Mouse (Mus musculus) thymus, adult 2 months (tissue): ENCODE results near the gene Zcchc24. TPM values are rescaled to one million over a fixed set of nuclear protein-coding genes. Genes with fewer than 3 reads are reported as not detected.

ENCODE experiments used
- DNase-seq: peaks from one replicate; pipeline ENCODE4 v3.0.0; 2021
- H3K27ac ChIP-seq: fragments of 200-500 bp; 2 replicates; pipeline ENCODE4 v1.5.1; 2012; ENCODE audit warnings: low read length, control low read depth; ENCODE audit not compliant: control insufficient read depth, insufficient read depth
- H3K27me3 ChIP-seq: fragments of 200-500 bp; 2 replicates; pipeline ENCODE4 v1.6.1; 2012; ENCODE audit warnings: mild to moderate bottlenecking, low read length, moderate library complexity, mixed read lengths; ENCODE audit not compliant: control insufficient read depth, insufficient read depth
- H3K36me3 ChIP-seq: fragments of 200-500 bp; 2 replicates; pipeline ENCODE4 v1.6.1; 2012; ENCODE audit warnings: mild to moderate bottlenecking, low read length, moderate library complexity; ENCODE audit not compliant: control insufficient read depth, insufficient read depth
- H3K4me1 ChIP-seq: fragments of 200-500 bp; replicated peaks from 2 replicates; pipeline ENCODE4 v1.6.1; 2012; ENCODE audit warnings: low read length; ENCODE audit not compliant: control insufficient read depth, insufficient read depth
- H3K4me3 ChIP-seq: fragments of 200-500 bp; 2 replicates; pipeline ENCODE4 v1.5.1; 2012; ENCODE audit warnings: mild to moderate bottlenecking, low read length, control low read depth, moderate library complexity; ENCODE audit not compliant: control insufficient read depth, insufficient read depth
- CTCF ChIP-seq: fragments of 200-500 bp; IDR thresholded peaks from 2 replicates; pipeline ENCODE4 v1.5.1; 2012; ENCODE audit warnings: mild to moderate bottlenecking, control low read depth, low read length, moderate library complexity, borderline replicate concordance; ENCODE audit not compliant: control insufficient read depth, poor library complexity, insufficient read depth; ENCODE audit errors: extremely low read depth
- POLR2A ChIP-seq: fragments of 200-500 bp; IDR thresholded peaks from 2 replicates; pipeline ENCODE4 v1.6.1; 2012; ENCODE audit warnings: mild to moderate bottlenecking, low read length, control low read depth, moderate library complexity; ENCODE audit not compliant: control insufficient read depth, poor library complexity, insufficient read depth; ENCODE audit errors: extremely low read depth
- WGBS: fragments of 180-500 bp; shearing (Covaris S2); methylation state at CpG from one replicate; pipeline ENCODE4 v1.1.7; 2018; 5-methylcytosine and 5-hydroxymethylcytosine counted together
- polyA plus RNA-seq: library from polyadenylated mRNA; depleted of rRNA; stranded (reverse); fragments of >200 nt; gene quantifications from 2 replicates; pipeline ENCODE4 v1.2.3, GENCODE M21; 2012

Zcchc24 gene
- polyA plus RNA-seq, 1 experiment: 26.2 TPM

DNA sequence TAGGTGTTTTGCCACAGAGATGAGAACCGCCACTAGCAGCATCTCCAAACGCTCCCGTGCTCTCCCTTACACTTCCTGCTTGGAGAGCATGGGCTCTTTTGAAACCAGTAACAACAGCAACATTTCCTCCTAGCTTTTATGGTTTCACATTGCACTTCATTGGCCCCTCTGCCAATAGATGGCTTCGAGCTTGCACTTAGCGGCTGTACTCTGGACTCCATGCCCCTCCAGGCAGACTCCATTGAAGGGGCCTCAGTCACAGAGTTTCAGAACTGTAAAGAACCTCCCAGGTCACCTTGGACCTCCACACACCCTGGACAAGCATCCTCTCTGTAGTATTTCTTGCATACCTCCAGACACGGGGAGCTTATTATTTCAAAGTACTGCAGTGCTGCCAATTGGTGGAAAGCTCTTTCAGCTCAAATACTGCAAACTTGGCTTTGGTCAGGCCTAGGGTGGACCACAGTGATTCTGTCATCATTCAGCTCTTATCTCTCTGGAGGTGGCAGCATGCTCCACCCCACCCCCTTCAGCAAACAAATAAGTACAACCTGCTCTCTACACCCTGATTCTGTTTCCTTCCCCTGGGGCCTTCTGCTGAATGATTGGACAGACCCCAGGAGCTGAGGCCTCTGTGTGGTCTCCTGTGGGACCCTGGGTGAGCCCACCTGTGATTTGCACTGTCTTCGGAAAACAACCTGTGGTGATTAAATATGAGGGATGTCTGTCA is 82.5 kb downstream of the Zcchc24 start:
- H3K4me1 ChIP-seq: no peaks in the 10 kb centered on the region
- H3K36me3 ChIP-seq: no peaks in the 10 kb centered on the region
- H3K27ac ChIP-seq: no peak overlapping the region
- TF ChIP-seq POLR2A: no peak
- TF ChIP-seq CTCF: no peak
- H3K4me3 ChIP-seq: no peak overlapping the region
- no peak for DNase-seq
- 74% methylated on average over 7 of the region's 7 CpGs for WGBS
- H3K27me3 ChIP-seq: no peaks in the 10 kb centered on the region

DNA sequence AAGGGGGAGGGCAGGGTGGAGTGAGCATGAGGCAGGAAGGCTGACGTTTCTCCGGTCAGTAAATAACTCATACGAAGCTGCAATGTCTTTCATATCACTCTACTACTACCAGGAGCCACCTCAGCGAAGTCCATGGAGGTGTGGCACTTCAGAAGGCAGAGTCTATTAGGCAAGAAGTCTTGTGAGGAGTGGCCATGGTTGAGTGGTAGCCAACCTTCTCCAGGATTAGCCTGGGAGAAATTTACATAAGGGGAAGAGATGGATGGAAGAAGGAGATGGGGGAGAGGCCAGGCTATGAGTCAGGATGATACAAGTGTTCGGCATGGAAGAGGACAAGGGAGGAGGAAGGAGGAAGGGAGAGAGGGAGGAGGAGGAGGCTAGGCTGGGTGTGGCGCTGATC is 86.8 kb downstream of the Zcchc24 start:
- DNase-seq: no peak
- Histone ChIP-seq H3K36me3 (no peaks in the 10 kb centered on the region), H3K4me1 (no peaks in the 10 kb centered on the region), H3K27ac (no peak overlapping the region), H3K27me3 (no peaks in the 10 kb centered on the region), H3K4me3 (no peak overlapping the region)
- TF ChIP-seq POLR2A (no peak), CTCF (no peak)
- WGBS: 86% methylated on average over 6 of the region's 6 CpGs

- H3K36me3 ChIP-seq: no peaks in the 10 kb centered on the region
- no peak overlapping the region for H3K27ac ChIP-seq
- WGBS: 96% methylated on average over 7 of the region's 7 CpGs
- DNase-seq: no peak
- TF ChIP-seq POLR2A (no peak), CTCF (no peak)
- H3K27me3 ChIP-seq: no peaks in the 10 kb centered on the region
- no peak overlapping the region for H3K4me3 ChIP-seq
- no peaks in the 10 kb centered on the region for H3K4me1 ChIP-seq
Measured at GRCm38 (mm10) chr14:25679625-25680024, 89.2 kb downstream of the Zcchc24 start.

DNA sequence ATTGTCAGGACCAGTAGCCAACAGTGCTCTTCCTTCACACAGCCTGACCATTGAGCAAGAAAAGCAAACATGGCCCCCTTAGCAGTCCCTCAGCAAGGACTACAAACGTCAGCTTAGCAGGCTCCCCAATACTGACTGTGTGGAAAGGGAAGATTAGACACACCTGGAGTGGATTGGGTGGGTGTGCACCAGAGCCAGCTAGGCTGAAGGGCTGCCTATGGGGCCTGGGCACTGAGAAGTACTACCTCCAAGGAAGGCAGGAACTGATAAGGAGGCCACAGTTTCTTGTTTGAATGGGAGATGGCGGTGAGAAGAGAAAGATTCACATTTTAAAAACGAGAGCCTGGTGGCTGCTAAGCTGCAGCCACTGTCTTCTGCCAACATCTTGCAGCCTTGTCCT is 101.3 kb downstream of the Zcchc24 start:
- DNase-seq: no peak
- Histone ChIP-seq H3K27me3 (no peaks in the 10 kb centered on the region), H3K4me3 (no peak overlapping the region), H3K36me3 (peaks cover 10% of the 10 kb centered on the region; the same call in 1 of the 2 replicates), H3K27ac (no peak overlapping the region), H3K4me1 (0 out of 2 replicates have a peak, but pooled peaks cover 2% of the 10 kb centered on the region)
- 80% methylated on average over 3 of the region's 3 CpGs for WGBS
- no peak for TF ChIP-seq CTCF

DNA sequence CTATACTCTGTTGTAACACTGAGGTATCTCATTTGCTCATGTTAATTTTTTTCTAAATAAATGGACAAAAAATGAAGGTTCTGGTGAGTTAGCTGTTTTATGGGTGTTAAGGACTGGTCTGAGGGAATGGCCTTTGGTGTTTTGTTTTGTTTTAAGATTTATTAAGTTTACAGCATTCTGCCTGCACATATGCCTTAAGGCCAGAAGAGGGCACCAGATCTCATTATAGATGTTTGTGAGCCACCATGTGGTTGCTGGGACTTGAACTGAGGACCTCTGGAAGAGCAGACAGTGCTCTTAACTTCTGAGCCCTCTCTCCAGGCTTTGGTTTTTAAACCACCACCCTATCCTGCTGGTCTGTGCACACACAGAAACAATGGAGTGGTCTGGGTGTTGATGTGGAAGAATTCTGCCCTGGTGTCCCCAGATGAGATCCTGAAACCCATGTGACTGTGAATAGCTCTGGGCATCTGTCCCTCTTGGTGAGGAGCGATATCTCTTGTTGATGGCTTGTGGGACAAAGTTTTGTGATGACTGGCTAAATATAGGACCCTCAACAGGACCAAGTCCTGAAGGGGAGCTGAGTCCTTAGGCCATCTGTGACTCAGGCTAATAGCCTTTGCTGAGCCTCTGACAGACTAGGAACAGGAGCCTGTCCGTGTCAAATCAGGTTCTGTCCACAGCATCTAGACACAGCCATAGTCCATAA is 102.0 kb downstream of the Zcchc24 start:
- Histone ChIP-seq H3K4me3 (no peak overlapping the region), H3K36me3 (peaks cover 16% of the 10 kb centered on the region; the same call in 1 of the 2 replicates)
- DNase-seq: peak; percentile 14

DNA sequence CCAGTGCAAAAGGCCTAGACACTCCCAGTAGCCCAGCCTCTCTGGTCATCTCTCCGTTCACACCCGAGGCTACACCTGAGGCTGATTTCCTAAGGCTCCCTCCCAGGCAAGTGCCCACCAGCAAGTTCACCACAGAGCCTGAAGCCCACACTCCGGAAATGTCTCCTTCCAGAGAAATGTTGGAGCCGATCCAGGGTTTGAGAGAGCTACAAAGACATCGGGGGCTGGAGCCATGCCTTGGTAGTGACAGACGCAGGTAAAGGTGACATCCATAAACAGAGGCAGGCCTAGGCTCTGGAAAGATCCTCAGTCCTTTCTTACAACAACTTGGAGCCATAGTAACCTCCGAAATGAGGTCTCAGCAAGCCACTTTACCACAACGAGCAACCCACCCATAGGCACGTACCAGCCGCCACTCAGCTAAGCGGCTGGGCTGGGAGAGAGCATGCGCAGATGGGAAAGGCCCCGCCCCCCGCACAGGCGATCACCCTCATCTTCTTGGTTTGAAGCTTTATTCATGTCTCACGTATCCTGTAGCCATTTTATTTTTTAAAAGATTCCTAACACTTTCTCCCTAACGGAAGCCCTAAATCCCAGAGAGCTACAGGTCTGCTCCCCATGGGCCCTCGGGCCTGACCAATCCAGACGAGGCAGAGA is 103.4 kb downstream of the Zcchc24 start:
- H3K27ac ChIP-seq: no peak overlapping the region

More for the DNA sequence above, 102.0 kb downstream of the Zcchc24 start:
- TF ChIP-seq POLR2A: no peak
- TF ChIP-seq CTCF: no peak
- Histone ChIP-seq H3K4me1 (no peaks in the 10 kb centered on the region), H3K27me3 (no peaks in the 10 kb centered on the region), H3K27ac (no peak overlapping the region)
- WGBS: 98% methylated on average over 2 of the region's 2 CpGs

More for the DNA sequence above, 103.4 kb downstream of the Zcchc24 start:
- Histone ChIP-seq H3K4me3 (no peak overlapping the region), H3K4me1 (no peaks in the 10 kb centered on the region), H3K36me3 (peaks cover 17% of the 10 kb centered on the region; the same call in 1 of the 2 replicates), H3K27me3 (no peaks in the 10 kb centered on the region)
- DNase-seq: no peak
- TF ChIP-seq POLR2A (no peak), CTCF (no peak)
- whole genome bisulfite sequencing: 93% methylated on average over 19 of the region's 19 CpGs
